Mouse (Mus musculus) heart, adult 2 months (tissue): ENCODE measurements at regions not wholly inside any gene's neighbourhood (a gene's known extent, or its start where the extent isn't known, plus 50 kb on each side); places are given as distances from the start of the nearest gene placed in this dataset.

Source experiments
- DNase-seq, 2 experiments: peaks; one replicate each; pipeline ENCODE4 v3.0.0; 2021
- H3K27ac ChIP-seq: fragments of 200-600 bp; 2 replicates; pipeline ENCODE4 v1.8.1; 2022
- H3K27me3 ChIP-seq: fragments of 200-500 bp; 2 replicates; pipeline ENCODE4 v1.6.1; 2012; ENCODE audit warnings: mild to moderate bottlenecking, low read length, inconsistent platforms, mixed read lengths; ENCODE audit not compliant: control insufficient read depth, insufficient read depth
- H3K36me3 ChIP-seq: fragments of 200-500 bp; 2 replicates; pipeline ENCODE4 v1.6.1; 2012; ENCODE audit warnings: low read length, inconsistent platforms; ENCODE audit not compliant: control insufficient read depth, insufficient read depth
- H3K4me1 ChIP-seq: fragments of 200-500 bp; 2 replicates; pipeline ENCODE4 v1.6.1; 2011; ENCODE audit warnings: low read length; ENCODE audit not compliant: control insufficient read depth, insufficient read depth
- H3K4me3 ChIP-seq: fragments of 200-600 bp; 2 replicates; pipeline ENCODE4 v1.8.1; 2022
- H3K79me2 ChIP-seq: fragments of 200-500 bp; replicated peaks from 2 replicates; pipeline ENCODE4 v1.6.1; 2012; ENCODE audit warnings: mild to moderate bottlenecking, inconsistent platforms, low read length, moderate library complexity, mixed read lengths; ENCODE audit not compliant: control insufficient read depth, insufficient read depth
- H3K9ac ChIP-seq: fragments of 200-500 bp; 2 replicates; pipeline ENCODE4 v1.6.1; 2012; ENCODE audit warnings: low read depth, mild to moderate bottlenecking, control low read depth, inconsistent platforms, low read length, mixed read lengths
- CTCF ChIP-seq: fragments of 200-600 bp; IDR thresholded peaks from 2 replicates; pipeline ENCODE4 v1.8.1; 2022; ENCODE audit warnings: antibody characterized with exemption, mild to moderate bottlenecking, moderate library complexity
- EP300 ChIP-seq: fragments of 200-500 bp; IDR thresholded peaks from 2 replicates; pipeline ENCODE4 v1.6.1; 2011; ENCODE audit warnings: low read depth, low read length, control low read depth; ENCODE audit not compliant: insufficient read depth
- POLR2A ChIP-seq: fragments of 200-500 bp; IDR thresholded peaks from 2 replicates; pipeline ENCODE4 v1.6.1; 2011; ENCODE audit warnings: mild to moderate bottlenecking, low read depth, low read length, control low read depth; ENCODE audit not compliant: insufficient read depth
- WGBS: fragments of 180-500 bp; shearing (Covaris S2); methylation state at CpG from one replicate; pipeline ENCODE4 v1.1.7; 2018; 5-methylcytosine and 5-hydroxymethylcytosine counted together
- intact Hi-C: fragments of 180-260 bp; cut with DNase I; formaldehyde crosslinking; loops from one replicate; pipeline ENCODE4 v1.15.1; 2025

- no peaks in the 10 kb centered on the region for H3K36me3 ChIP-seq
- WGBS: 31% methylated on average over 8 of the region's 8 CpGs
- no peak overlapping the region for H3K9ac ChIP-seq
- H3K27ac ChIP-seq: no peak overlapping the region
- intact Hi-C loops: loop anchor here (10.0 kb wide), 2 partner anchors 121 to 401 kb away; no protein-coding TSS in a partner anchor
- H3K4me1 ChIP-seq: no peaks in the 10 kb centered on the region; the same call in 1 of the 2 replicates
- H3K79me2 ChIP-seq: no peaks in the 10 kb centered on the region
- peak; percentile 59 to 60 for DNase-seq
- TF ChIP-seq POLR2A: no peak
- TF ChIP-seq CTCF: peak; percentile 60
- TF ChIP-seq EP300: 0 out of 2 replicates have a peak, but pooled peaks have one; percentile 13
- no peaks in the 10 kb centered on the region for H3K27me3 ChIP-seq
- no peak overlapping the region for H3K4me3 ChIP-seq
Measured at GRCm38 (mm10) chr17:14516097-14516496, 177.9 kb downstream of the Thbs2 start.

GRCm38 (mm10) chr17:14513454-14513853, 180.6 kb downstream of the Thbs2 start:
- Histone ChIP-seq H3K9ac (no peak overlapping the region), H3K27ac (no peak overlapping the region), H3K36me3 (no peaks in the 10 kb centered on the region), H3K4me3 (no peak overlapping the region), H3K4me1 (no peaks in the 10 kb centered on the region; the same call in 1 of the 2 replicates), H3K27me3 (no peaks in the 10 kb centered on the region), H3K79me2 (no peaks in the 10 kb centered on the region)
- 78% methylated on average over 4 of the region's 4 CpGs for WGBS
- TF ChIP-seq POLR2A: no peak
- TF ChIP-seq CTCF: no peak
- TF ChIP-seq EP300: no peak
- no peak for DNase-seq
- intact Hi-C loops: loop anchor here (10.0 kb wide), 2 partner anchors 119 to 399 kb away; no protein-coding TSS in a partner anchor

GRCm38 (mm10) chr17:14510486-14510885, 183.5 kb downstream of the Thbs2 start:
- intact Hi-C loops: loop anchor here (10.0 kb wide), 2 partner anchors 116 to 396 kb away; no protein-coding TSS in a partner anchor
- TF ChIP-seq POLR2A (no peak), CTCF (no peak), EP300 (no peak)
- Histone ChIP-seq H3K36me3 (no peaks in the 10 kb centered on the region), H3K27ac (no peak overlapping the region), H3K9ac (no peak overlapping the region), H3K27me3 (no peaks in the 10 kb centered on the region), H3K4me1 (peaks cover 2% of the 10 kb centered on the region), H3K79me2 (no peaks in the 10 kb centered on the region), H3K4me3 (no peak overlapping the region)
- no peak for DNase-seq
- WGBS: 65% methylated on average over 6 of the region's 6 CpGs

- H3K4me1 ChIP-seq: peaks cover 3% of the 10 kb centered on the region
- intact Hi-C loops: no loop called here
- DNase-seq: no peak
- WGBS: 82% methylated on average over 3 of the region's 3 CpGs
- H3K79me2 ChIP-seq: no peaks in the 10 kb centered on the region
- TF ChIP-seq CTCF (no peak), EP300 (no peak), POLR2A (no peak)
- no peaks in the 10 kb centered on the region for H3K27me3 ChIP-seq
- H3K9ac ChIP-seq: no peak overlapping the region
- H3K36me3 ChIP-seq: no peaks in the 10 kb centered on the region
- H3K27ac ChIP-seq: no peak overlapping the region
- H3K4me3 ChIP-seq: no peak overlapping the region
Measured at GRCm38 (mm10) chr17:14507111-14507510, 186.9 kb downstream of the Thbs2 start.

GRCm38 (mm10) chr17:14506123-14506522, 187.9 kb downstream of the Thbs2 start:
- Histone ChIP-seq H3K4me3 (no peak overlapping the region), H3K36me3 (no peaks in the 10 kb centered on the region), H3K4me1 (peaks cover 3% of the 10 kb centered on the region), H3K9ac (no peak overlapping the region), H3K79me2 (no peaks in the 10 kb centered on the region), H3K27me3 (no peaks in the 10 kb centered on the region), H3K27ac (no peak overlapping the region)
- no peak for DNase-seq
- intact Hi-C loops: no loop called here
- TF ChIP-seq EP300: no peak
- no peak for TF ChIP-seq POLR2A
- no peak for TF ChIP-seq CTCF

GRCm38 (mm10) chr17:14505415-14505814, 188.6 kb downstream of the Thbs2 start:
- no peaks in the 10 kb centered on the region for H3K79me2 ChIP-seq
- DNase-seq: peak in 1 of 2 experiments; percentile 58
- H3K27ac ChIP-seq: no peak overlapping the region
- H3K36me3 ChIP-seq: no peaks in the 10 kb centered on the region
- no peak for TF ChIP-seq EP300
- TF ChIP-seq CTCF: no peak
- TF ChIP-seq POLR2A: no peak
- no peak overlapping the region for H3K9ac ChIP-seq
- no peaks in the 10 kb centered on the region for H3K27me3 ChIP-seq
- peaks cover 3% of the 10 kb centered on the region for H3K4me1 ChIP-seq
- 64% methylated on average over 4 of the region's 4 CpGs for WGBS
- intact Hi-C loops: no loop called here
- no peak overlapping the region for H3K4me3 ChIP-seq
